8 mouse cellular contexts compared by ENCODE assay signal in genomic region chr19:44145702-44146567, GRCm38 (mm10). TPM values are rescaled to one million over a fixed set of nuclear protein-coding genes. Genes with fewer than 3 reads are reported as not detected.
DNase-seq lines count a peak whose midpoint lies in the region; ATAC-seq lines count a peak whose summit lies in the region.

Bloc1s2 (minus strand) TSS chr19:44146446.

- H3K4me3 ChIP-seq in hindbrain, embryonic 13.5 days, result peak within 1 kb of the TSS; percentile 73

- H3K36me3 ChIP-seq in hindbrain, embryonic 13.5 days, result peaks cover 36% of the 10 kb centered on the region

- DNase-seq in NIH3T3 (ENCODE audit: low read depth), result peak; percentile 94
- DNase-seq in cerebellum, postnatal 10 days, result peak; percentile 92 to 94
- peak; percentile 75 to 76 for DNase-seq in frontal cortex, postnatal 14 days (ENCODE audit: low spot score in 2 of 2)
- peak; percentile 83 to 84 for DNase-seq in layer of hippocampus, postnatal 25 days (ENCODE audit: extremely low spot score in 1 of 2, low spot score in 1 of 2)
- peak; percentile 91 for DNase-seq in lung, postnatal 25 days (ENCODE audit: low spot score)
- peak; percentile 89 for DNase-seq in retina, embryonic 14.5 days (ENCODE audit: low spot score)
- DNase-seq in thymus, postnatal 4 days, result peak; percentile 95

- 4% methylated on average over 46 of the region's 46 CpGs for WGBS in hindbrain, embryonic 13.5 days

- H3K27ac ChIP-seq in hindbrain, embryonic 13.5 days, result peak within 1 kb of the TSS; percentile 82

- peak within 1 kb of the TSS; percentile 86 for H3K4me2 ChIP-seq in hindbrain, embryonic 13.5 days

- H3K9me3 ChIP-seq in hindbrain, embryonic 13.5 days, result no peaks in the 10 kb centered on the region

- ATAC-seq in hindbrain, embryonic 13.5 days (ENCODE audit: low FRiP score), result peak; percentile 95

- H3K4me1 ChIP-seq in hindbrain, embryonic 13.5 days (replicated peaks), result peaks cover 21% of the 10 kb centered on the region

- peaks cover 22% of the 10 kb centered on the region for H3K27me3 ChIP-seq in hindbrain, embryonic 13.5 days

- peak within 1 kb of the TSS; percentile 84 for H3K9ac ChIP-seq in hindbrain, embryonic 13.5 days

RNA-seq across cellular contexts. Expression of gene Bloc1s2, which starts in this region (rescaled TPM):
- 167 and 169 TPM in 2 replicates for polyA plus RNA-seq in hindbrain, embryonic 13.5 days (2015; fragmentation: Nextera tagmentation; extraction: Ambion mirVana)
- 10 to 100 TPM; 60.2 to 62.3 TPM for total RNA-seq in layer of hippocampus, postnatal 25 days (2021)

Comparison
In these comparisons a context has a peak if more than half of its experiments do, and no peak if none do; other contexts are left out.
1. Peak in every context shown above with its lines: DNase-seq, ATAC-seq, H3K4me3 ChIP-seq and H3K27ac ChIP-seq.